Mouse (Mus musculus): ENCODE measurements around the gene Kcnd1. TPM values are rescaled to one million over a fixed set of nuclear protein-coding genes. Genes with fewer than 3 reads are reported as not detected.

The Kcnd1 gene
- total RNA-seq (2021) = 1 to 10 TPM; 9.5 to 9.7 TPM
- long read RNA-seq, experiment 1, full-length matches to known transcripts = 4 of 10 reads
- long read RNA-seq, experiment 1, partial matches to known transcripts = 3 of 10 reads
- long read RNA-seq, experiment 1, other reads (novel, unspliced or antisense) = 3 of 10 reads
- long read RNA-seq, experiment 2, full-length matches to known transcripts = 7 of 13 reads
- long read RNA-seq, experiment 2, partial matches to known transcripts = 0 of 13 reads
- long read RNA-seq, experiment 2, other reads (novel, unspliced or antisense) = 6 of 13 reads

GRCm38 (mm10) chrX:7821865-7822779 lies at the start of gene Kcnd1:
TSS of gene Kcnd1 (plus strand) at chrX:7822289.
- peak; percentile 48 to 60 for DNase-seq (ENCODE audit: low spot score in 2 of 2)
- TF ChIP-seq CTCF (conservative IDR thresholded peaks at IDR 0.05) = no peak
- Histone ChIP-seq H3K27ac (peak within 1 kb of the TSS; percentile 75), H3K4me3 (peak within 1 kb of the TSS; percentile 57)

DNA sequence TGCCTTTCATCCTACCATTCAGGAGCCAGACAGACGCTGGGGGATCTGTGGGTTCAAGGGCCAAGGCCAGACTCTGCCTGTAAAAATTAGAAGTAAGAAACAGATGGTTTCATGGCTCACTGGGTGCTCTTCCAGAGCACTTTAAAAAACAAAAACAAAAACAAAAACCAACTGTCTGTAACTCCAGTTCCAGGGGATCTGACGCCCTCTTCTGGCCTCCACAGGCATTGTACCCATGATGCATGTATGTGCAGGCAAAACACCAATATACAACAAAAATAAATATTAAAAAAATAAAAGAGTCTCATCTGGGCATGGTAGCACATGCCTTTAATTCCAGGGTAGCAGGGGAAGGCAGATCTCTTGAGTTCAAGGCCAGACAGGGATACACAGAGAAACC lies 49.3 kb upstream of the Kcnd1 start:
- Histone ChIP-seq H3K27ac (no peak overlapping the region), H3K4me3 (no peak overlapping the region)
- DNase-seq (ENCODE audit: low spot score in 2 of 2) = no peak
- peak; percentile 72 for TF ChIP-seq CTCF (conservative IDR thresholded peaks at IDR 0.05)

DNA sequence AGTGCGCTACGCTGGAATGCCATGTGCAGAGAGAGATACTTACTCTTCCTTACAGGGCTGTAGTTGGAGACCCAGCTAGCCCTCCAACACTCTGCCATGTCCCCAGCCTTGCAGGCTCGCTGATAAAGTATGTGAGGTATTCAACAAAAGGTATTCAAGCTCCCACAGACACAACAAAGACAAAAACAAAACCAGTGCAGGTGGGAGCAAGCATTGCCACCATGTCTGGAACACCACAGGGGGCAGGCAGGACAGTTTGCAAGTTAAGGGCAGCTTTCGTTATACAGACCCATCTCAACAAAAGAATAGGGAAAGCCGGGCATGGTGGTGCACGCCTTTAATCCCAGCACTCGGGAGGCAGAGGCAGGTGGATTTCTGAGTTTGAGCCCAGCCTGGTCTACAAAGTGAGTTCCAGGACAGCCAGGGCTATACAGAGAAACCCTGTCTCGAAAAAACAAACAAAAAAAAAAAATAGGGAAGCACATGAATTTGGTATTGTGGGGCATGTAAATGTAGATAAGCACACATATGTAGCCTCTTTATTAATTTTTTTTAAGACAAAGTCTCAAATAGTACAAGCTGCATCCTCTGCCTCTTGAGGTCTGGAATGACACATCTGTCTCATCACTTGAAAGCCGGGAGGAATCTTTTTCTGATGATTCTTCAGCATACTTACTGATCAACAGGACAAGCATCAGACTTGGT lies 46.4 kb upstream of the Kcnd1 start:
- no peak overlapping the region for H3K27ac ChIP-seq
- TF ChIP-seq CTCF (conservative IDR thresholded peaks at IDR 0.05) = no peak
- no peak overlapping the region for H3K4me3 ChIP-seq
- no peak for DNase-seq (ENCODE audit: low spot score in 2 of 2)

- H3K4me3 ChIP-seq = no peak overlapping the region
- peak; percentile 35 to 62 for DNase-seq (ENCODE audit: low spot score in 2 of 2)
- peak; percentile 87 for TF ChIP-seq CTCF (conservative IDR thresholded peaks at IDR 0.05)
Measured at GRCm38 (mm10) chrX:7776329-7777082, 45.6 kb upstream of the Kcnd1 start.

GRCm38 (mm10) chrX:7778450-7779244 lies 43.4 kb upstream of the Kcnd1 start:
- no peak for TF ChIP-seq CTCF (conservative IDR thresholded peaks at IDR 0.05)
- Histone ChIP-seq H3K27ac (no peak overlapping the region), H3K4me3 (no peak overlapping the region)
- no peak for DNase-seq (ENCODE audit: low spot score in 2 of 2)

More at GRCm38 (mm10) chrX:7776329-7777082, 45.6 kb upstream of the Kcnd1 start:
- no peak overlapping the region for H3K27ac ChIP-seq

DNA sequence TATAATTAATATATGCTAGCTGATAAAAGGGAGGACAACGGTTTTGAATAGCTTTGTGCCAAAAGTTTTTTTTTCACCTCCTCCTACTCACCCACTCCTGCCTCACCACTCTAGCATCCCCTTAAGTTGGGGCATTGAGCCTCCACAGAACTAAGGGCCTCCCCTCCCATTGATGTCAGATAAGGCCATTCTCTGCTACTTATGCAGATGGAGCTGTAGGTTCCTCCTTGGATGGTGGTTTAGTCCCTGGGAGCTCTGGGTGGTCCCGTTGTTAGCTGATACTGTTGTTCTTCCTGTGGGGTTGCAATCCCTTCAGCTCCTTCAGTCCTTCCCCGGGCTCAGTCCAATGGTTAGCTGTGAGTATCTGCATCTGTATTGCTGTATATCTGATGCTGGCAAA lies 42.8 kb upstream of the Kcnd1 start:
- no peak for DNase-seq (ENCODE audit: low spot score in 2 of 2)
- Histone ChIP-seq H3K27ac (no peak overlapping the region), H3K4me3 (no peak overlapping the region)
- no peak for TF ChIP-seq CTCF (conservative IDR thresholded peaks at IDR 0.05)

- no peak for DNase-seq (ENCODE audit: low spot score in 2 of 2)
- Histone ChIP-seq H3K27ac (no peak overlapping the region), H3K4me3 (no peak overlapping the region)
- no peak for TF ChIP-seq CTCF (conservative IDR thresholded peaks at IDR 0.05)
Measured at GRCm38 (mm10) chrX:7782603-7783092, 39.4 kb upstream of the Kcnd1 start.

GRCm38 (mm10) chrX:7789542-7790136 lies 32.5 kb upstream of the Kcnd1 start, which contains the start of gene Gripap1:
TSS of gene Gripap1 (plus strand) at chrX:7789765.
- TF ChIP-seq CTCF (conservative IDR thresholded peaks at IDR 0.05) = no peak
- peak within 1 kb of the TSS; percentile 99 for H3K27ac ChIP-seq
- H3K4me3 ChIP-seq = peak within 1 kb of the TSS; percentile 74
- DNase-seq (ENCODE audit: low spot score in 2 of 2) = peak; percentile 65 to 74

DNA sequence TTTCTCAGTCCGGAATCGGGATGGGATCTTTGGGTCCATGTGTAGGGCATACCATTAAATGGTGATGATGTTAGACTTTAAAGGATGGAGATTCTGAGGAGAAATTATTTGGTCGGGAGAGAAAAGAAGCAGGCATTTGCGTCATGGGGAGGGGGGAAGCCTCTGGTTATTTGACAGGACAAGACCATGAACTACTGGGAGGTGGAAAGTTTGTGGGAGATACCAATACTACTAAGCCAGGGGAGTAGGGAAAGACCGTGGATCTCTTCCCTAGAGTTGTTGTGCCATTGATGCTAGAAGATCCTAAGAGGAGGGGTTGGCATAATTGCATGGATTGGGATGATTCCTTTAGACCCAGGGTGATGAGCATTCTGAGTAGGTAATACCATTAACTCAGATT lies 31.8 kb upstream of the Kcnd1 start:
- no peak for TF ChIP-seq CTCF (conservative IDR thresholded peaks at IDR 0.05)
- peak overlapping the region; percentile 74 for H3K4me3 ChIP-seq
- peak overlapping the region; percentile 99 for H3K27ac ChIP-seq
- DNase-seq (ENCODE audit: low spot score in 2 of 2) = no peak

DNA sequence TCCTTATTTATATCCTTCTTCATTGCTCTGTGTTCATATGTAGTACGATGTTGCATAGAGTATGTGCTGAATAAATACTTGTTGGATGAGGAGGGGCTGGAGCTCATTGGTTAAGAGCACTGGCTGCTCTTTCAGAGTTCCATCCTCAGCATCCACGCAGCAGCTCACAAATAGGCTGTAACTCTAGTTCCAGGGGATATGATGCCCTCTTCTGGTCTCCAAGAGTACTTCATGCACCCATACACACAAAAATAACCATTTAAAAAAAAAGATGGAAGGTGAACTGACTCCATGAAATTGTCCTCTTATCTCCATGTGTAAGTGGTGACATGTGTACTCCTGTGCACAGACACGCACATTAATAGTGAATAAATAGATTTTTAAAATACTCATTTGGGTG lies 28.7 kb upstream of the Kcnd1 start:
- H3K4me3 ChIP-seq = no peak overlapping the region
- H3K27ac ChIP-seq = no peak overlapping the region
- peak; percentile 71 for TF ChIP-seq CTCF (conservative IDR thresholded peaks at IDR 0.05)
- DNase-seq (ENCODE audit: low spot score in 2 of 2) = no peak

DNA sequence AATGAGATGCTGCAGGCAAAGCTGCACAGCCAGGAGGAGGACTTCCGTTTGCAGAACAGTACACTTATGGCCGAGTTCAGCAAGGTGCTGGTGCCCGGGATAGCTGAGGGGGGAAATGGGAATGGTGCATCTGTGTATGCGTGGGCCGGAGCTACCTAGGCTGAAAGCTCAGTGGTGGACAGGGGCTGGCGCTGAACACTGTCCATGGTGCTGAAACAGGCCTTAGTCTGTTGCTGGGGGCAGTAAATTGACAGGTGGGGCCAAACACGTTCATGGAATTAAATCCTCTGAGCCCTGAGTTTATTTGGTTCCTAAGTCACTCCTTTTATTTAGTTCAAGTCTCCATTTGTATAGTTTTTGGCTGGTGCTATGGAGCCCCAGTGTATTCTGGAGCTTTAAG lies 27.1 kb upstream of the Kcnd1 start:
- TF ChIP-seq CTCF (conservative IDR thresholded peaks at IDR 0.05) = no peak
- Histone ChIP-seq H3K4me3 (no peak overlapping the region), H3K27ac (no peak overlapping the region)
- no peak for DNase-seq (ENCODE audit: low spot score in 2 of 2)
